Mouse (Mus musculus) CD4-positive, CD25-positive, alpha-beta regulatory T cell, adult 4 months (primary cell): ENCODE results near the gene Espn. TPM values are rescaled to one million over a fixed set of nuclear protein-coding genes. Genes with fewer than 3 reads are reported as not detected.

Experiments
- ATAC-seq: one replicate; pipeline ENCODE4 v1.8.0; 2017
- polyA plus RNA-seq, 2 experiments: library from polyadenylated mRNA; unstranded; fragments of 100-300 nt; shearing (Covaris generic); gene quantifications; one replicate each; pipeline ENCODE4 v1.2.1; 2017

Gene Espn
- polyA plus RNA-seq, 2 experiments from 2014 or later, result 9.5 to 9.9 TPM

DNA sequence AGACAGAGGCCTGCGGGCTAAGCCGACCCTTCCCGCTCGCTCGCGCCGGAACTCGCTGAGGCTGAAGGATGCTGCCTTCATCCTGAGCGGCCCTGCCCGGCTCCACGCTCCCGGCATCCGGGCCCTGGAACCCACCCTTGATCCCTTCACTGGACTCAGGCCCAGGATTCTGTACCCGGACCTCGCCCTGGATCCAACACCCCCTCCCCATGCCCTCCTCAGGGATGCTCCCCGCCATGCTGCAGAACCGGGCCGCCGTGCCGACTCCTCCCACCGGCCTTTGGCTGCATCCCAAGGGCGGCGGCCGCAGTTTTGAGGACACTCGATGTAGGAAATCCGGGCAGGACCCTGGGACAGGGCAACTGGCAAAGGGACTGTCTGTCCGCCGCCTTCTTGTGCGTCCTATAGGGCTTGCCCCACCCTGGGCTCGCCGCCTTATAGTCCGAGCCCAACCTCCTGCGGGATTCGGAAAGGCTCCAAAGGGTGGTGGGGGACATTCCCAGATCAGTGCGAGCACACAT, 26.2 kb upstream of the Espn start:
- peak; percentile 39 for ATAC-seq

DNA sequence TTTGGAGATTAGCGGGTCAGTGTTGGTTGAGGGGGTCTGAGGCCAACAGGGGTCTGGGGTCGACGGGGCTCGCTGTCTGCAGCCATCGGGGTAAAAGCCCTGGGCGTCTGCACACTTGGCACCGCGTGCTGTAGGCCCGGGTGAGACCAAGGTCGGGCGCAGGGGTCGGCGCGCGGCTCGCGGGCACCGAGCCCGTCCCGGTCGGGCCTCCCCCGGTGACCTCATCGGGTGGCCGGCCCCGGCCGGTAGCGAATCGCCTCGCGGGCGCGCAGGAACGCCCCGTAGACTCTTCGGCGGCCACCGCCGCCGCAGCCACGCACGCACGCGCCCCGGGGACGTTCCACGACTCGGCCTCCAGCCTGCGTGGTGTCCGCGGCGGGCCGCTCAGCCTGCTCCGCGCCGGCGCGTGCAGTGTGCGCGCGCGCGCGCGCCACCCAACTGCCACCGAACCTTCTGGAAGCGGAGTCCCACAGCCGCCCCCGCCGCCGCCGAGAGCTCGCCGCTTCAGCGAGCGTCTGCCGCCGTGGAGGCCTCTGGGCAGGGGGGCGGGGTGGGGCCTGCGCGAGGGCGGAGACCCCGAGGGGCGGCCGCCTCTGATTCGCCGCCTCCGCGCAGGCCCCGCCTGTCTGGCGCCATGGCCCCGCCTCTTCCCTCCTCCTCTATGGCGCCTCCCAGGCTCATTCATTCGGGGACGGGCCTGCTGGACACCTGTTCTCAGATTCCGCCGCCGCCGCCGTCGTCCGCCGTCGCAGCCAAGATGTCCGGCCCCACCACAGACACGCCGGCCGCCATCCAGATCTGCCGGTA, 25.6 kb upstream of the Espn start, which contains the start of gene Acot7:
Acot7 (plus strand) TSS at position 598 of the 807 bp plus-strand sequence.
- peak; percentile 88 for ATAC-seq

GRCm38 (mm10) chr4:152177174-152177536, 25.0 kb upstream of the Espn start:
- ATAC-seq, result no peak

DNA sequence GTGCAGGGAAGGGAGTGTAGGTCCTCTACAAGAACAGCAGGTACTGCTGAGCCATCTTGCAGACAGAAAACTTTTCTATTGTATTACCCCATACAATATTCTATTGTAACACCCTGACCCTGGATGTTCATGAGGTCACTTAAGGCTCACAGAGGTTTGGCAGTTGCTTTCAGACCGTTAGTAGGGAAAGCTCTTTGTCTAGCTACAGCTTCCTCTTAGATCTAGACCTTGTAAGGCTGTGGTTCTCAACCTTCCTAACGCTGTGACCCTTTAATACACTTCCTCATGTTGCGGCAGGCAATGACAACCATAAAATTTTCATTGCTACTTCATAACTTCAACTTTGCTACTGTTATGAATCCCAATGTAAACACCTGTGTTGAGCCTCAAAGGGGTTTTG, 24.5 kb upstream of the Espn start:
- no peak for ATAC-seq

DNA sequence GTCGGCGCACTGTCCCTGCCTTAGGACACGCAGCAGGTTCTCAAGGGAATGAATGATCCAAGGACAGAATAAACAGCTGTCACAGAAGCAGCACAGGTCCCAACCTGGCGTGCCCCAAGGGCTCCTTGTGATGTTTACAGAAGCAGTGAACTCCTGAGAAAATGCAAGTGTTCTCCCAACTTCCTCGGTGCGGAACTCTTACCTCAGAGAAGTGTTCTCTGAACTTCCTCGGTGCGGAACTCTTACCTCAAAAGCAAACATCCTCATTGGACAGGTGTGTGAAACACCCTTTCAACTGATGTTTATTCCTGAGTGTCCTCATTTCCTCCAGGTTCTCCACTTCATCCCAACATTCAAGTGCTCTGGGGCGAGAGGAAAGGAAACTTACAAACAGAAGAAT, 21.8 kb upstream of the Espn start:
- ATAC-seq, result no peak

DNA sequence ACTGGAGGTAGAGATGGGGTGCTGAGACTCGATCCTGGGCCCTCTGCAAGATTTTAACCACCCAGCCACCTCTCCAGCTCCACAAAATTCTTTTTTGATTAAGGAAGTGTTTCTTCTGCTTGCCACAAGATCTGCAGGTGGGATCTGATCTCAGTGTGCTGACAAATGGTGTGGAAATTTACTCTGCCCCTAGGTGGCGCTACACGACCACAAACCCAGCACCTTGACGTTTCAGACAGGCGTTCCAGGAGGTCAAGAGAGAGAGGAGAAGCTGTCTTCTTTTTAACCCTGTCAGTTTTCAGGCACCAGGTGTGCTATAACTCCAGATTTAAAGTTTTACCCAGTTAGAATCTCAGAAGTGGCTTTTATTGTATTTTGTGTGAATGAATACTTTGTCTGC, 20.9 kb upstream of the Espn start:
- ATAC-seq, result peak; percentile 25

DNA sequence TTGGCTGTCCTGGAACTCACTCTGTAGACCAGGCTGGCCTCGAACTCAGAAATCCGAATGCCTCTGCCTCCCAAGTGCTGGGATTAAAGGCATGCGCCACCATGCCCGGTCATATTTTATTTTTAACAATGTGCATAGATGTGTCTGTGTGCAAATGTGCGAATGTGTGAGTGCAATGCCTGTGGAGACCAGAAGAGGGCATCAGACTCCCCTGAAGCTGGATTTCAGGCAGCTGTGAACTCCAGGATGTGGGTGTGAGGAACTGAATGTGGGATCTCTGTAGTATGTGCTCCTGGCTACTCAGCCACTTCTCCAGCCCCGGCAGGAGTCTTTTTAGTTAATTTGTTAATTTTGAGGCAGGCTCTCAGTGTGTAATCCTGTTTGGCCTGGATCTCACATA, 19.4 kb upstream of the Espn start:
- ATAC-seq, result peak; percentile 37

- no peak for ATAC-seq
Measured at GRCm38 (mm10) chr4:152170286-152170685, 18.1 kb upstream of the Espn start.

- no peak for ATAC-seq
Measured at GRCm38 (mm10) chr4:152169103-152169502, 16.9 kb upstream of the Espn start.

- no peak for ATAC-seq
Measured at GRCm38 (mm10) chr4:152168052-152168451, 15.9 kb upstream of the Espn start.

GRCm38 (mm10) chr4:152165036-152165931, 13.1 kb upstream of the Espn start:
- peak; percentile 67 for ATAC-seq

GRCm38 (mm10) chr4:152162748-152163147, 10.6 kb upstream of the Espn start:
- ATAC-seq, result no peak

DNA sequence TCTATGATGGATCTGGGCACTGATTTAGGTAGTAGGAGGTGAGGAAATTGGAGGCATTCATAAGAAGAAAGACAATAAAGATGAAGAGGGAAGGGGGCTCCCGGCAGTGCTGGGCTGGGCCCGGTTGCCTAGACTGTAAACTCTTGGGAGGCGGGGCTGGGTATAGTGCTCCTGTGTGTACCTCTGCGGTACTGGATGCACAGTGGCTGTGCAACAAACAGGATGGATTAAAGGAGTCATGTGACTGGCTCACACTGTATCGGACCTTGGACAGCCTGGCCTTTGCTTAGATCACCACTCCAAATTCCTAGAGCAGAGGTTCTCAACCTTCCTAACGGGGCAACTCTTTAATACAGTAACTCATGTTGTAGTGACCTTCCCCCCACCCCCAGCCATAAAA, 9.4 kb upstream of the Espn start:
- ATAC-seq, result no peak

DNA sequence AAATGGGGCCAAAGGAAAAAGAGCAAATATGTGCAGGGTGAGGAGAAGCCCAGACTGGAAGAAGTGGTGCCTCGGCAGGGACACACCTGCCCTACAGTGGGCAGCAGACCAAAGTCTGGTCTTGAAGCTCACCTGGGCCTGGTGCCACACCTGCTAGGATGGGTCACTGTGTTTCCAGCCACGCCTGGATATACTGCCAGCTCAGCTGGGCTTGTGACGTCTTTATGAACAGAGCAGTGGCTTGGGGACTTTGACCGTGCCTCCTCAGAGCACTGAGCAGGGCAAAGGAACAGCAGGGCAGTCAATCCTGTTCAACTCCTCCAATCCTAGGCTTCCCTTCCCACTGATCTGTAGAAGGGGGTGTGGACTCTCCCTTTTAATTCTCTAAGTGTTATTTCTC, 8.6 kb upstream of the Espn start:
- ATAC-seq, result no peak

GRCm38 (mm10) chr4:152159285-152159678, 7.1 kb upstream of the Espn start:
- no peak for ATAC-seq

- no peak for ATAC-seq
Measured at GRCm38 (mm10) chr4:152158585-152159284, 6.6 kb upstream of the Espn start, which contains the start of gene Hes2. Gene Hes2, plus strand, starts transcription at chr4:152158867.

GRCm38 (mm10) chr4:152157779-152158584, 5.8 kb upstream of the Espn start:
- ATAC-seq, result no peak

DNA sequence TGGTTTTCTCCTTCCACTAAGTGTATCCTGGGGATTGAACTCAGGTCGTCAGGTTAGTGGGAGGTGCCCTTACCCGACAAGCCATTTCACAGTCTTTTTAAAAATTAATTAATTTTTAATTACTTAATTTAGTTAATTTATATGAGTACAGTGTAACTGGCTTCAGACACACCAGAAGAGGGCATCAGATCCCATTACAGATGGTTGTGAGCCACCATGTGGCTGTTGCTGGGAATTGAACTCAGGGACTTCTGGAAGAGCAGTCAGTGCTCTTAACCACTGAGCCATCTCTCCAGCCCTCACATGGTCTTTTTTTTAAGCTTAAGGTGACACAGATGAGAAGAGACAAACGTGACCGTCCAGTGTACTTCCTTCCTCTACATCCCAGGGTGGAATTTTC, 2.8 kb upstream of the Espn start:
- no peak for ATAC-seq

- ATAC-seq, result peak; percentile 94
Measured at GRCm38 (mm10) chr4:152153771-152154177, 1.6 kb upstream of the Espn start.

- ATAC-seq, result no peak
Measured at GRCm38 (mm10) chr4:152151451-152151965, 663 bp downstream of the Espn start.

- ATAC-seq, result no peak
Measured at GRCm38 (mm10) chr4:152150546-152150945, 1.6 kb downstream of the Espn start.
